In the genomic region with DNA sequence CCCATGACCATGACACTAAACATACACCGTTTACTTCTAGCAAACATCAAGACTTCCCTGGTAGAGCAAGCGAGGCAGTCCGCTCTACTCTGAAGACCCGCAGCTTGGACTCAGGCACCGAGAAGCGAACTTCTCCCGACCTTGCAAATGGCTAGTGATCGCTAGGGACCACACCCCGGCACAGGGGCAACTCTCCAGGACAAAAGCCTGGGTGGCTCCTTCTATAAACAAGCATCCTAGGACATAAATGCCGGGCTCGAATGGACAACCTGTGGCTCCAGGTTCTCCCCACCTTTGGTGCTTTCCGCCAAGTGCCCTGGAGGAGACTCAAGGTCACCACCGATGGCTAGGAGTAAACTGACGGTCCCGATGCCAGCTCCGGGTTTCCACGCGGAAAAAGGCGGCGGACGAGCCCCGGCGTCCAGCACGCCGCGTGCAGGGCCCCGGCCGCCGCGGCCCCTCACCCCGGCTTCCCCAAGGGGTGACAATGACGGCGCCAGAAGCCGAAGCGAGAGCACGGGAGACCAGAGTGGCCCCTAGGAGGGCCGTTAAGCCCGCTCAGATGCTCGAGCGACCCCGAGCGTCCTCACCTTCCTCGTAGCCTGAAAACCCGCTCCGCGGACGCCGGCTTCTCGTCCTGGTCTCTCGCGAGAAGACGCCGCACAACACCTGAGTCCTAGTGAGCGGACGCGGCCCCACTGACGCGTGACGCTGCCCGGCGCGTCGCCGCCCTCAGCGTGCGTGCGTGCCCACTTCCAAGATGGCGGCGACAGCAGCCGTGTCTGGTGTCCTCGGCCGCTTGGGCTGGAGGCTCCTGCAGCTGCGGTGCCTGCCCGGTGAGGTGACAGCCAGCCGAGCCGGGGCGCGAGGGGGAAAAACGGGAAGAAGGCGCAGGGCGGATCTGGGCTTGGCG, we compare ENCODE assay signal across 8 mouse cellular contexts. TPM values are rescaled to one million over a fixed set of nuclear protein-coding genes. Genes with fewer than 3 reads are reported as not detected.
A peak's percentile ranks its signal among the peaks of the same experiment; 100 is the strongest.
DNase-seq lines count a peak whose midpoint lies in the region; ATAC-seq lines count a peak whose summit lies in the region.

A gene (plus strand): TSS at position 660 of the 913 bp plus-strand sequence.
A gene (minus strand): TSS at position 697 of the 913 bp plus-strand sequence.

- H3K4me3 ChIP-seq in hindbrain, embryonic 12.5 days: peak within 1 kb of the TSS; percentile 90

- H3K4me2 ChIP-seq in hindbrain, embryonic 12.5 days (replicated peaks): peak within 1 kb of the TSS; percentile 84

- H3K36me3 ChIP-seq in hindbrain, embryonic 12.5 days: no peaks in the 10 kb centered on the region

- peak within 1 kb of the TSS; percentile 91 for H3K27ac ChIP-seq in hindbrain, embryonic 12.5 days

- H3K27me3 ChIP-seq in hindbrain, embryonic 12.5 days: no peaks in the 10 kb centered on the region

- H3K9ac ChIP-seq in hindbrain, embryonic 12.5 days: peak within 1 kb of the TSS; percentile 90

- no peaks in the 10 kb centered on the region for H3K9me3 ChIP-seq in hindbrain, embryonic 12.5 days (replicated peaks)

- ATAC-seq in hindbrain, embryonic 12.5 days (ENCODE audit: low FRiP score): peak; percentile 98

- WGBS in hindbrain, embryonic 12.5 days: 1% methylated on average over 77 of the region's 82 CpGs

- DNase-seq in Muller cell, postnatal 12 days (ENCODE audit: inconsistent ontology term): peak; percentile 96
- peak; percentile 95 for DNase-seq in cerebellum, adult 9-11 months
- DNase-seq in frontal cortex, postnatal 10 days (ENCODE audit: low spot score in 2 of 2): peak; percentile 90 to 96
- DNase-seq in layer of hippocampus, postnatal 14 days (ENCODE audit: low spot score in 2 of 2): peak; percentile 92 to 95
- DNase-seq in lung, postnatal 14 days: peak; percentile 95
- peak; percentile 87 for DNase-seq in retina, adult 2 months (ENCODE audit: low read depth, low spot score)
- peak; percentile 94 to 97 for DNase-seq in thymus, postnatal 36 days

- peaks cover 16% of the 10 kb centered on the region for H3K4me1 ChIP-seq in hindbrain, embryonic 12.5 days

RNA-seq across cellular contexts. Expression of the first gene that starts in this region (rescaled TPM):
- 52.6 and 55.3 TPM in 2 replicates for polyA plus RNA-seq in hindbrain, embryonic 12.5 days (2016; fragmentation: Nextera tagmentation; extraction: Ambion mirVana)
- total RNA-seq in layer of hippocampus, postnatal 14 days (2021): 10 to 100 TPM; 80.7 to 97.6 TPM

RNA-seq across cellular contexts. Expression of the second gene that starts in this region (rescaled TPM):
- 169 and 178 TPM in 2 replicates for polyA plus RNA-seq in hindbrain, embryonic 12.5 days (2016; fragmentation: Nextera tagmentation; extraction: Ambion mirVana)
- total RNA-seq in layer of hippocampus, postnatal 14 days (2021): 10 to 100 TPM; 76.1 to 88.0 TPM

Comparison
In these comparisons a context has a peak if more than half of its experiments do, and no peak if none do; other contexts are left out.
1. Peak in every context shown above with its lines: DNase-seq, ATAC-seq, H3K4me3 ChIP-seq and H3K27ac ChIP-seq.